8 mouse cellular contexts compared by ENCODE assay signal in genomic region chr11:54111976-54112741, GRCm38 (mm10). TPM values are rescaled to one million over a fixed set of nuclear protein-coding genes. Genes with fewer than 3 reads are reported as not detected.
DNase-seq lines count a peak whose midpoint lies in the region; ATAC-seq and TF ChIP-seq lines count a peak whose summit lies in the region.

No protein-coding gene starts in this region.

- peak overlapping the region; percentile 84 for H3K27ac ChIP-seq in forebrain, postnatal 0 days (ENCODE audit: low read depth, low read length)
- peak overlapping the region; percentile 75 for H3K27ac ChIP-seq in hindbrain, embryonic 16.5 days (ENCODE audit: low read depth, low read length)
- H3K27ac ChIP-seq in liver, embryonic 12.5 days = 0 out of 2 replicates have a peak overlapping the region, but pooled peaks have one; percentile 21
- H3K27ac ChIP-seq in neural tube, embryonic 13.5 days (replicated peaks) = peak overlapping the region; percentile 91

- no peaks in the 10 kb centered on the region for H3K27me3 ChIP-seq in forebrain, postnatal 0 days (ENCODE audit: insufficient read depth, low read length)
- H3K27me3 ChIP-seq in hindbrain, embryonic 16.5 days (replicated peaks; ENCODE audit: control insufficient read depth, insufficient read depth, low read length) = no peaks in the 10 kb centered on the region
- H3K27me3 ChIP-seq in liver, embryonic 12.5 days (replicated peaks) = peaks cover 3% of the 10 kb centered on the region; the same call in 1 of the 2 replicates
- no peaks in the 10 kb centered on the region for H3K27me3 ChIP-seq in neural tube, embryonic 13.5 days

- TF ChIP-seq CTCF in forebrain, postnatal 0 days (IDR thresholded peaks at IDR 0.05; ENCODE audit: low read depth) = no peak

- no peak for ATAC-seq in forebrain, postnatal 0 days
- ATAC-seq in hindbrain, embryonic 16.5 days = no peak
- no peak for ATAC-seq in liver, embryonic 12.5 days
- ATAC-seq in neural tube, embryonic 13.5 days (ENCODE audit: low read depth) = peak; percentile 25; the same call in 1 of the 2 replicates

- H3K4me2 ChIP-seq in forebrain, postnatal 0 days (ENCODE audit: low read depth) = no peak overlapping the region
- no peak overlapping the region for H3K4me2 ChIP-seq in hindbrain, embryonic 16.5 days (ENCODE audit: low read length)
- H3K4me2 ChIP-seq in liver, embryonic 12.5 days = peak overlapping the region; percentile 29
- peak overlapping the region; percentile 41 for H3K4me2 ChIP-seq in neural tube, embryonic 13.5 days

- peaks cover 10% of the 10 kb centered on the region for H3K4me1 ChIP-seq in forebrain, postnatal 0 days (ENCODE audit: insufficient read depth)
- H3K4me1 ChIP-seq in hindbrain, embryonic 16.5 days (ENCODE audit: control insufficient read depth, insufficient read depth, low read depth, low read length) = peaks cover 27% of the 10 kb centered on the region
- peaks cover 20% of the 10 kb centered on the region for H3K4me1 ChIP-seq in liver, embryonic 12.5 days
- peaks cover 65% of the 10 kb centered on the region for H3K4me1 ChIP-seq in neural tube, embryonic 13.5 days (replicated peaks)

- 51% methylated on average over 21 of the region's 21 CpGs for WGBS in forebrain, postnatal 0 days
- 54% methylated on average over 21 of the region's 21 CpGs for whole genome bisulfite sequencing in hindbrain, embryonic 16.5 days
- 75% methylated on average over 21 of the region's 21 CpGs for WGBS in liver, embryonic 12.5 days (ENCODE audit: insufficient replicate concordance)
- 71% methylated on average over 21 of the region's 21 CpGs for WGBS in neural tube, embryonic 13.5 days

- no peaks in the 10 kb centered on the region for H3K36me3 ChIP-seq in forebrain, postnatal 0 days (ENCODE audit: insufficient read depth)
- H3K36me3 ChIP-seq in hindbrain, embryonic 16.5 days (ENCODE audit: control insufficient read depth, insufficient read depth, low read length) = no peaks in the 10 kb centered on the region
- no peaks in the 10 kb centered on the region for H3K36me3 ChIP-seq in liver, embryonic 12.5 days
- H3K36me3 ChIP-seq in neural tube, embryonic 13.5 days = no peaks in the 10 kb centered on the region

- no peak overlapping the region for H3K9ac ChIP-seq in forebrain, postnatal 0 days
- H3K9ac ChIP-seq in hindbrain, embryonic 16.5 days (ENCODE audit: low read depth, low read length) = no peak overlapping the region
- H3K9ac ChIP-seq in liver, embryonic 12.5 days = no peak overlapping the region
- no peak overlapping the region for H3K9ac ChIP-seq in neural tube, embryonic 13.5 days

- H3K9me3 ChIP-seq in forebrain, postnatal 0 days (ENCODE audit: low read length) = no peaks in the 10 kb centered on the region
- H3K9me3 ChIP-seq in hindbrain, embryonic 16.5 days (ENCODE audit: control insufficient read depth, low read length) = no peaks in the 10 kb centered on the region
- H3K9me3 ChIP-seq in liver, embryonic 12.5 days (replicated peaks) = no peaks in the 10 kb centered on the region
- no peaks in the 10 kb centered on the region for H3K9me3 ChIP-seq in neural tube, embryonic 13.5 days

- H3K4me3 ChIP-seq in forebrain, postnatal 0 days (ENCODE audit: low read depth, low read length) = no peak overlapping the region
- H3K4me3 ChIP-seq in hindbrain, embryonic 16.5 days (ENCODE audit: low read length) = no peak overlapping the region
- H3K4me3 ChIP-seq in liver, embryonic 12.5 days = no peak overlapping the region
- H3K4me3 ChIP-seq in neural tube, embryonic 13.5 days = no peak overlapping the region

- DNase-seq in ZHBTc4 (ENCODE audit: low read depth, low spot score) = peak; percentile 9
- DNase-seq in cerebellum, adult 11-12 months = peak; percentile 85
- peak; percentile 57 for DNase-seq in forebrain, postnatal 0 days
- no peak for DNase-seq in thymus, adult 18-20 months
- DNase-seq in layer of hippocampus, postnatal 14 days (ENCODE audit: low spot score in 2 of 2) = no peak

RNA-seq across cellular contexts. Expression of gene P4ha2, which starts 12.3 kb away (rescaled TPM):
- 6.8 and 9.8 TPM in 2 replicates for total RNA-seq in forebrain, postnatal 0 days (2014; rRNA removed)
- 6.0 and 6.1 TPM in 2 replicates for polyA plus RNA-seq in forebrain, postnatal 0 days (2015; fragmentation: Nextera tagmentation; extraction: Ambion mirVana)
- 12.3 and 15.1 TPM in 2 replicates for polyA plus RNA-seq in hindbrain, embryonic 16.5 days (2015; fragmentation: Nextera tagmentation; extraction: Ambion mirVana)
- 9.9 and 10.3 TPM in 2 replicates for polyA plus RNA-seq in liver, embryonic 12.5 days (2016; fragmentation: Nextera tagmentation; extraction: Ambion mirVana)
- 12.6 and 16.1 TPM in 2 replicates for polyA plus RNA-seq in neural tube, embryonic 13.5 days (2015; fragmentation: Nextera tagmentation; extraction: Ambion mirVana)
- 10 to 100 TPM; 21.1 to 22.4 TPM for total RNA-seq in layer of hippocampus, postnatal 14 days (2021)

RNA-seq across cellular contexts. Expression of gene Pdlim4, which starts 43.3 kb away (rescaled TPM):
- 27.6 and 30.9 TPM in 2 replicates for total RNA-seq in forebrain, postnatal 0 days (2014; rRNA removed)
- 47.9 and 50.7 TPM in 2 replicates for polyA plus RNA-seq in forebrain, postnatal 0 days (2015; fragmentation: Nextera tagmentation; extraction: Ambion mirVana)
- polyA plus RNA-seq in hindbrain, embryonic 16.5 days (2015; fragmentation: Nextera tagmentation; extraction: Ambion mirVana) = 37.4 and 38.4 TPM in 2 replicates
- 4.4 and 4.9 TPM in 2 replicates for polyA plus RNA-seq in liver, embryonic 12.5 days (2016; fragmentation: Nextera tagmentation; extraction: Ambion mirVana)
- 33.0 and 37.2 TPM in 2 replicates for polyA plus RNA-seq in neural tube, embryonic 13.5 days (2015; fragmentation: Nextera tagmentation; extraction: Ambion mirVana)
- total RNA-seq in layer of hippocampus, postnatal 14 days (2021) = 10 to 100 TPM; 17.7 to 17.9 TPM

Comparison
In these comparisons a context has a peak if more than half of its experiments do, and no peak if none do; other contexts are left out.
1. DNase-seq: peak in ZHBTc4 (single experiment), cerebellum, adult 11-12 months (single experiment) and forebrain, postnatal 0 days (single experiment); none in thymus, adult 18-20 months (0 of 2) and layer of hippocampus, postnatal 14 days (0 of 2).
2. H3K27ac ChIP-seq: peak in every context shown above with its lines; median percentile 91 in neural tube, embryonic 13.5 days; 84 in forebrain, postnatal 0 days; 75 in hindbrain, embryonic 16.5 days; 21 in liver, embryonic 12.5 days.
3. H3K4me2 ChIP-seq: peak in liver, embryonic 12.5 days (single experiment) and neural tube, embryonic 13.5 days (single experiment); none in forebrain, postnatal 0 days (single experiment) and hindbrain, embryonic 16.5 days (single experiment).